Mouse (Mus musculus): ENCODE measurements around the gene Tbx5. TPM values are rescaled to one million over a fixed set of nuclear protein-coding genes. Genes with fewer than 3 reads are reported as not detected.

Tbx5 gene
- polyA plus RNA-seq, 1 experiment from 2014 or later, result 51.5 TPM

- Histone ChIP-seq H3K9me3 (peaks cover under 1% of the 10 kb centered on the region), H3K36me3 (no peaks in the 10 kb centered on the region), H3K4me2 (replicated peaks) (no peak overlapping the region), H3K4me1 (peaks cover 34% of the 10 kb centered on the region), H3K4me3 (no peak overlapping the region), H3K27ac (no peak overlapping the region), H3K9ac (no peak overlapping the region), H3K27me3 (peaks cover 85% of the 10 kb centered on the region)
- 68% methylated on average over 6 of the region's 6 CpGs for whole genome bisulfite sequencing
- no peak for ATAC-seq (ENCODE audit: low FRiP score, low read depth)
Measured at GRCm38 (mm10) chr5:119820452-119820851, 12.0 kb upstream of the Tbx5 start.

- no peak overlapping the region for H3K27ac ChIP-seq
- peaks cover 35% of the 10 kb centered on the region for H3K4me1 ChIP-seq
- no peaks in the 10 kb centered on the region for H3K36me3 ChIP-seq
- no peak overlapping the region for H3K9ac ChIP-seq
- ATAC-seq (ENCODE audit: low FRiP score, low read depth), result no peak
- no peaks in the 10 kb centered on the region for H3K9me3 ChIP-seq
- H3K4me3 ChIP-seq, result no peak overlapping the region
- peaks cover 84% of the 10 kb centered on the region for H3K27me3 ChIP-seq
- no peak overlapping the region for H3K4me2 ChIP-seq (replicated peaks)
- 58% methylated on average over 2 of the region's 2 CpGs for WGBS
Measured at GRCm38 (mm10) chr5:119821506-119821905, 11.0 kb upstream of the Tbx5 start.

GRCm38 (mm10) chr5:119827341-119827740, 5.1 kb upstream of the Tbx5 start:
- Histone ChIP-seq H3K4me2 (replicated peaks) (no peak overlapping the region), H3K27me3 (peaks cover 85% of the 10 kb centered on the region), H3K27ac (no peak overlapping the region), H3K4me3 (no peak overlapping the region), H3K36me3 (no peaks in the 10 kb centered on the region), H3K9ac (no peak overlapping the region), H3K4me1 (peaks cover 36% of the 10 kb centered on the region), H3K9me3 (no peaks in the 10 kb centered on the region)
- 38% methylated on average over 6 of the region's 6 CpGs for WGBS
- ATAC-seq (ENCODE audit: low FRiP score, low read depth), result no peak

GRCm38 (mm10) chr5:119830611-119831010, 1.9 kb upstream of the Tbx5 start:
- Histone ChIP-seq H3K36me3 (no peaks in the 10 kb centered on the region), H3K9ac (peak overlapping the region; percentile 93), H3K9me3 (no peaks in the 10 kb centered on the region), H3K4me2 (replicated peaks) (peak overlapping the region; percentile 76), H3K4me1 (peaks cover 25% of the 10 kb centered on the region), H3K27ac (peak overlapping the region; percentile 98), H3K4me3 (peak overlapping the region; percentile 64), H3K27me3 (peaks cover 88% of the 10 kb centered on the region)
- ATAC-seq (ENCODE audit: low FRiP score, low read depth), result no peak
- 6% methylated on average over 8 of the region's 8 CpGs for WGBS

- H3K4me2 ChIP-seq (replicated peaks), result peak overlapping the region; percentile 76
- peak overlapping the region; percentile 64 for H3K4me3 ChIP-seq
- H3K4me1 ChIP-seq, result peaks cover 25% of the 10 kb centered on the region
- H3K27me3 ChIP-seq, result peaks cover 89% of the 10 kb centered on the region
- H3K9me3 ChIP-seq, result no peaks in the 10 kb centered on the region
- 1% methylated on average over 33 of the region's 33 CpGs for WGBS
- H3K36me3 ChIP-seq, result no peaks in the 10 kb centered on the region
- ATAC-seq (ENCODE audit: low FRiP score, low read depth), result no peak
- H3K9ac ChIP-seq, result peak overlapping the region; percentile 93
- peak overlapping the region; percentile 98 for H3K27ac ChIP-seq
Measured at GRCm38 (mm10) chr5:119831201-119831771, 1.2 kb upstream of the Tbx5 start.

GRCm38 (mm10) chr5:119831791-119832478, 533 bp upstream of the Tbx5 start:
- Histone ChIP-seq H3K4me3 (peak overlapping the region; percentile 64), H3K4me2 (replicated peaks) (peak overlapping the region; percentile 76), H3K4me1 (peaks cover 20% of the 10 kb centered on the region), H3K9me3 (no peaks in the 10 kb centered on the region), H3K36me3 (peaks cover 2% of the 10 kb centered on the region; the same call in 1 of the 2 replicates), H3K27ac (peak overlapping the region; percentile 98), H3K9ac (peak overlapping the region; percentile 93), H3K27me3 (peaks cover 89% of the 10 kb centered on the region)
- under 1% methylated on average over 25 of the region's 25 CpGs for WGBS
- ATAC-seq (ENCODE audit: low FRiP score, low read depth), result no peak

- Histone ChIP-seq H3K27ac (peak overlapping the region; percentile 98), H3K27me3 (peaks cover 90% of the 10 kb centered on the region), H3K4me2 (replicated peaks) (peak overlapping the region; percentile 76), H3K4me3 (peak overlapping the region; percentile 64), H3K9me3 (no peaks in the 10 kb centered on the region), H3K9ac (peak overlapping the region; percentile 93), H3K4me1 (peaks cover 12% of the 10 kb centered on the region), H3K36me3 (peaks cover 3% of the 10 kb centered on the region; the same call in 1 of the 2 replicates)
- ATAC-seq (ENCODE audit: low FRiP score, low read depth), result no peak
- WGBS, result 3% methylated on average over 8 of the region's 8 CpGs
Measured at GRCm38 (mm10) chr5:119833223-119834030, 959 bp downstream of the Tbx5 start.

GRCm38 (mm10) chr5:119834031-119834403, 1.5 kb downstream of the Tbx5 start:
- Histone ChIP-seq H3K36me3 (peaks cover 4% of the 10 kb centered on the region; the same call in 1 of the 2 replicates), H3K4me2 (replicated peaks) (peak overlapping the region; percentile 76), H3K27me3 (peaks cover 90% of the 10 kb centered on the region), H3K27ac (peak overlapping the region; percentile 98), H3K4me1 (peaks cover 6% of the 10 kb centered on the region), H3K9ac (peak overlapping the region; percentile 93), H3K4me3 (peak overlapping the region; percentile 64), H3K9me3 (no peaks in the 10 kb centered on the region)
- no peak for ATAC-seq (ENCODE audit: low FRiP score, low read depth)
- 0% methylated on average over 2 of the region's 2 CpGs for WGBS

GRCm38 (mm10) chr5:119835053-119835867, 2.8 kb downstream of the Tbx5 start:
- Histone ChIP-seq H3K36me3 (peaks cover 7% of the 10 kb centered on the region; the same call in 1 of the 2 replicates), H3K27me3 (peaks cover 90% of the 10 kb centered on the region), H3K4me3 (peak overlapping the region; percentile 64), H3K9ac (peak overlapping the region; percentile 93), H3K4me1 (peaks cover 16% of the 10 kb centered on the region), H3K27ac (peak overlapping the region; percentile 98), H3K4me2 (replicated peaks) (peak overlapping the region; percentile 76), H3K9me3 (no peaks in the 10 kb centered on the region)
- 0 out of 2 replicates have a peak, but pooled peaks have one; percentile 33 for ATAC-seq (ENCODE audit: low FRiP score, low read depth)
- WGBS, result 1% methylated on average over 30 of the region's 30 CpGs

GRCm38 (mm10) chr5:119835868-119836209, 3.4 kb downstream of the Tbx5 start:
- Histone ChIP-seq H3K27ac (peak overlapping the region; percentile 98), H3K36me3 (peaks cover 7% of the 10 kb centered on the region; the same call in 1 of the 2 replicates), H3K9me3 (no peaks in the 10 kb centered on the region), H3K4me2 (replicated peaks) (peak overlapping the region; percentile 76), H3K4me3 (peak overlapping the region; percentile 64), H3K9ac (peak overlapping the region; percentile 93), H3K27me3 (peaks cover 92% of the 10 kb centered on the region), H3K4me1 (peaks cover 20% of the 10 kb centered on the region)
- 2% methylated on average over 12 of the region's 12 CpGs for WGBS
- no peak for ATAC-seq (ENCODE audit: low FRiP score, low read depth)

GRCm38 (mm10) chr5:119836618-119837305, 4.3 kb downstream of the Tbx5 start:
- ATAC-seq (ENCODE audit: low FRiP score, low read depth), result no peak
- under 1% methylated on average over 28 of the region's 28 CpGs for WGBS
- H3K9me3 ChIP-seq, result no peaks in the 10 kb centered on the region
- H3K27me3 ChIP-seq, result peaks cover 88% of the 10 kb centered on the region
- peaks cover 9% of the 10 kb centered on the region; the same call in 1 of the 2 replicates for H3K36me3 ChIP-seq
- H3K27ac ChIP-seq, result peak overlapping the region; percentile 98
- H3K4me2 ChIP-seq (replicated peaks), result peak overlapping the region; percentile 76
- peak overlapping the region; percentile 64 for H3K4me3 ChIP-seq
- H3K9ac ChIP-seq, result peak overlapping the region; percentile 93
- peaks cover 22% of the 10 kb centered on the region for H3K4me1 ChIP-seq
